ENCODE assay signal across 12 mouse cellular contexts in genomic region chr2:71542227-71542815, GRCm38 (mm10). TPM values are rescaled to one million over a fixed set of nuclear protein-coding genes. Genes with fewer than 3 reads are reported as not detected.
DNase-seq lines count a peak whose midpoint lies in the region; ATAC-seq and TF ChIP-seq lines count a peak whose summit lies in the region.
"Had no signal": no experiment of that assay in that cellular context is flagged by ENCODE, and none has a peak within 500 bp of the region (broad histone marks: within the 10 kb centered on the region; RNA-seq: fewer than 3 reads in every experiment).

No protein-coding gene starts in this region.

- H3K4me2 ChIP-seq in heart, embryonic 12.5 days, result peak overlapping the region; percentile 59
- no peak overlapping the region for H3K4me2 ChIP-seq in heart, embryonic 11.5 days
- peak overlapping the region; percentile 97 for H3K4me2 ChIP-seq in embryonic facial prominence, embryonic 13.5 days
- H3K4me2 ChIP-seq in limb, embryonic 13.5 days (replicated peaks), result peak overlapping the region; percentile 50; the same call in 1 of the 2 replicates

- peak overlapping the region; percentile 27; the same call in 1 of the 2 replicates for H3K4me3 ChIP-seq in heart, embryonic 12.5 days
- no peak overlapping the region for H3K4me3 ChIP-seq in heart, embryonic 11.5 days (ENCODE audit: low read depth, low read length)
- H3K4me3 ChIP-seq in embryonic facial prominence, embryonic 13.5 days, result peak overlapping the region; percentile 58
- H3K4me3 ChIP-seq in limb, embryonic 13.5 days, result no peak overlapping the region
- H3K4me3 ChIP-seq in kidney, adult 2 months (ENCODE audit: insufficient read depth, low read depth, low read length), result no peak overlapping the region

- H3K27ac ChIP-seq in heart, embryonic 12.5 days (ENCODE audit: poor library complexity, severe bottlenecking), result no peak overlapping the region
- no peak overlapping the region for H3K27ac ChIP-seq in heart, embryonic 11.5 days (ENCODE audit: low read depth, low read length)
- 0 out of 2 replicates have a peak overlapping the region, but pooled peaks have one; percentile 71 for H3K27ac ChIP-seq in embryonic facial prominence, embryonic 13.5 days
- H3K27ac ChIP-seq in limb, embryonic 13.5 days, result no peak overlapping the region
- H3K27ac ChIP-seq in kidney, adult 2 months (ENCODE audit: insufficient read depth, low read depth, low read length), result no peak overlapping the region
- H3K27ac ChIP-seq: left cerebral cortex, adult 2 months had no signal

- ATAC-seq in heart, embryonic 12.5 days (ENCODE audit: insufficient number of reproducible peaks, low FRiP score), result no peak
- no peak for ATAC-seq in heart, embryonic 11.5 days (replicated peaks; ENCODE audit: insufficient number of reproducible peaks, low FRiP score, low TSS enrichment)
- no peak for ATAC-seq in embryonic facial prominence, embryonic 13.5 days (ENCODE audit: insufficient number of reproducible peaks, insufficient read depth, low FRiP score, low TSS enrichment, low read depth)
- ATAC-seq in limb, embryonic 13.5 days (ENCODE audit: low FRiP score, low read depth), result no peak
- ATAC-seq: inflammation-experienced regulatory T-cells, adult 6 months had no signal

- DNase-seq in 3T3-L1 (ENCODE audit: low read depth, low spot score), result peak; percentile 46
- DNase-seq in adrenal gland, adult 8-10 months, result no peak
- no peak for DNase-seq in kidney, adult 2 months
- DNase-seq in urinary bladder, adult 2 months (ENCODE audit: low spot score), result no peak
- DNase-seq: heart, adult 11 months; lung, postnatal 14 days had no signal

- H3K9me3 ChIP-seq in heart, embryonic 12.5 days (replicated peaks), result no peaks in the 10 kb centered on the region
- no peaks in the 10 kb centered on the region for H3K9me3 ChIP-seq in heart, embryonic 11.5 days (replicated peaks; ENCODE audit: control insufficient read depth, low read length)
- H3K9me3 ChIP-seq in embryonic facial prominence, embryonic 13.5 days, result no peaks in the 10 kb centered on the region
- no peaks in the 10 kb centered on the region for H3K9me3 ChIP-seq in limb, embryonic 13.5 days

- peaks cover 60% of the 10 kb centered on the region for H3K4me1 ChIP-seq in heart, embryonic 12.5 days (replicated peaks)
- peaks cover 24% of the 10 kb centered on the region for H3K4me1 ChIP-seq in heart, embryonic 11.5 days (ENCODE audit: control insufficient read depth, insufficient read depth, low read length)
- H3K4me1 ChIP-seq in embryonic facial prominence, embryonic 13.5 days, result peaks cover 77% of the 10 kb centered on the region
- peaks cover 56% of the 10 kb centered on the region for H3K4me1 ChIP-seq in limb, embryonic 13.5 days
- H3K4me1 ChIP-seq in kidney, adult 2 months (ENCODE audit: control insufficient read depth, insufficient read depth, low read length), result 0 out of 2 replicates have a peak, but pooled peaks cover 3% of the 10 kb centered on the region

- H3K9ac ChIP-seq in heart, embryonic 12.5 days, result no peak overlapping the region
- H3K9ac ChIP-seq in heart, embryonic 11.5 days (ENCODE audit: low read depth, low read length), result no peak overlapping the region
- H3K9ac ChIP-seq in embryonic facial prominence, embryonic 13.5 days, result no peak overlapping the region
- H3K9ac ChIP-seq in limb, embryonic 13.5 days, result no peak overlapping the region

- H3K36me3 ChIP-seq in heart, embryonic 12.5 days, result no peaks in the 10 kb centered on the region
- H3K36me3 ChIP-seq in heart, embryonic 11.5 days (ENCODE audit: control insufficient read depth, insufficient read depth, low read length), result no peaks in the 10 kb centered on the region
- H3K36me3 ChIP-seq in embryonic facial prominence, embryonic 13.5 days, result no peaks in the 10 kb centered on the region
- no peaks in the 10 kb centered on the region for H3K36me3 ChIP-seq in limb, embryonic 13.5 days
- H3K36me3 ChIP-seq in kidney, adult 2 months (ENCODE audit: control insufficient read depth, insufficient read depth, low read length), result no peaks in the 10 kb centered on the region

- no peak for TF ChIP-seq CTCF in kidney, adult 2 months (conservative IDR thresholded peaks at IDR 0.05; ENCODE audit: insufficient read depth, insufficient read length, low read depth, low read length)

- WGBS in heart, embryonic 12.5 days, result 3% methylated on average over 11 of the region's 11 CpGs
- 3% methylated on average over 11 of the region's 11 CpGs for WGBS in heart, embryonic 11.5 days (ENCODE audit: insufficient replicate concordance)
- 10% methylated on average over 11 of the region's 11 CpGs for WGBS in embryonic facial prominence, embryonic 13.5 days
- 5% methylated on average over 11 of the region's 11 CpGs for WGBS in limb, embryonic 13.5 days
- WGBS in kidney, adult 2 months, result 14% methylated on average over 11 of the region's 11 CpGs

- TF ChIP-seq POLR2A in kidney, adult 2 months (IDR thresholded peaks at IDR 0.05; ENCODE audit: low read depth, low read length), result no peak

- peaks cover 92% of the 10 kb centered on the region for H3K27me3 ChIP-seq in heart, embryonic 12.5 days (replicated peaks)
- H3K27me3 ChIP-seq in heart, embryonic 11.5 days (ENCODE audit: control insufficient read depth, insufficient read depth, low read length), result peaks cover 98% of the 10 kb centered on the region
- peaks cover 91% of the 10 kb centered on the region for H3K27me3 ChIP-seq in embryonic facial prominence, embryonic 13.5 days
- peaks cover 96% of the 10 kb centered on the region for H3K27me3 ChIP-seq in limb, embryonic 13.5 days
- peaks cover 41% of the 10 kb centered on the region for H3K27me3 ChIP-seq in kidney, adult 2 months (replicated peaks; ENCODE audit: control insufficient read depth, insufficient read depth, low read length)

RNA-seq across cellular contexts. Expression of gene Dlx2, which starts 4.2 kb away (rescaled TPM):
- polyA plus RNA-seq in heart, embryonic 12.5 days (2016; fragmentation: Nextera tagmentation; extraction: Ambion mirVana), result 0.39 and 0.68 TPM in 2 replicates
- polyA plus RNA-seq in heart, embryonic 11.5 days (2014; fragmentation: Nextera tagmentation; extraction: Ambion mirVana), result 0.65 and 1.3 TPM in 2 replicates
- polyA plus RNA-seq in embryonic facial prominence, embryonic 13.5 days (2015; fragmentation: Nextera tagmentation; extraction: Ambion mirVana), result 7.8 and 10.0 TPM in 2 replicates
- 3.7 and 4.4 TPM in 2 replicates for polyA plus RNA-seq in limb, embryonic 13.5 days (2015; fragmentation: Nextera tagmentation; extraction: Ambion mirVana)
- total RNA-seq in adrenal gland, adult 8-10 months (2022), result under 1 TPM; 0.17 to 0.38 (median 0.19) TPM
- not detected in 2 replicates for polyA plus RNA-seq in kidney, adult 2 months (2012; rRNA removed)
- polyA plus RNA-seq in urinary bladder, adult 2 months (2012; rRNA removed), result not detected in 2 replicates
- polyA plus RNA-seq: inflammation-experienced regulatory T-cells, adult 6 months had no signal

RNA-seq across cellular contexts. Expression of gene Dlx1, which starts 14.4 kb away (rescaled TPM):
- 0.08 and 0.47 TPM in 2 replicates for polyA plus RNA-seq in heart, embryonic 12.5 days (2016; fragmentation: Nextera tagmentation; extraction: Ambion mirVana)
- polyA plus RNA-seq in heart, embryonic 11.5 days (2014; fragmentation: Nextera tagmentation; extraction: Ambion mirVana), result 1.0 and 2.1 TPM in 2 replicates
- 15.1 and 18.3 TPM in 2 replicates for polyA plus RNA-seq in embryonic facial prominence, embryonic 13.5 days (2015; fragmentation: Nextera tagmentation; extraction: Ambion mirVana)
- 5.3 and 6.0 TPM in 2 replicates for polyA plus RNA-seq in limb, embryonic 13.5 days (2015; fragmentation: Nextera tagmentation; extraction: Ambion mirVana)
- total RNA-seq in adrenal gland, adult 8-10 months (2022), result under 1 TPM; 0.24 to 0.61 (median 0.42) TPM
- 0.16 TPM in 1 of 2 replicates, not detected in the other for polyA plus RNA-seq in kidney, adult 2 months (2012; rRNA removed)
- 0.10 and 0.11 TPM in 2 replicates for polyA plus RNA-seq in urinary bladder, adult 2 months (2012; rRNA removed)
- polyA plus RNA-seq: inflammation-experienced regulatory T-cells, adult 6 months had no signal

Comparison
In these comparisons a context has a peak if more than half of its experiments do, and no peak if none do; other contexts are left out.
1. H3K4me3 ChIP-seq: peak in heart, embryonic 12.5 days (single experiment) and embryonic facial prominence, embryonic 13.5 days (single experiment); none in heart, embryonic 11.5 days (single experiment), limb, embryonic 13.5 days (single experiment) and kidney, adult 2 months (single experiment).